Mouse (Mus musculus) ES-Bruce4 (cell line): ENCODE data around the gene Ppp1r13b.

Experiments
- CTCF ChIP-seq: IDR thresholded peaks from one replicate; pipeline ENCODE4 v1.8.1; 2011; ENCODE audit warnings: low read depth, low read length
- EP300 ChIP-seq: IDR thresholded peaks from 2 replicates; pipeline ENCODE4 v1.6.1; 2011; ENCODE audit warnings: low read depth, low read length; ENCODE audit not compliant: insufficient read depth
- POLR2A ChIP-seq: IDR thresholded peaks from one replicate; pipeline ENCODE4 v1.8.1; 2011; ENCODE audit warnings: low read length; ENCODE audit not compliant: insufficient read depth

GRCm38 (mm10) chr12:111875499-111875898 lies 32.4 kb downstream of the Ppp1r13b start:
- TF ChIP-seq POLR2A, result no peak
- TF ChIP-seq CTCF, result no peak
- TF ChIP-seq EP300, result no peak
